Mouse (Mus musculus): Measurements from ENCODE around the gene Ankrd61. TPM values are rescaled to one million over a fixed set of nuclear protein-coding genes. Genes with fewer than 3 reads are reported as not detected.
A peak's percentile ranks its signal among the peaks of the same experiment; 100 is the strongest.

Ankrd61 gene
- polyA plus RNA-seq, 1 experiment: 0.08 TPM

GRCm38 (mm10) chr5:143916221-143916620, 18.7 kb upstream of the Ankrd61 start:
- Histone ChIP-seq H3K4me3 (ENCODE audit: insufficient read depth, low read depth, low read length) (no peak overlapping the region), H3K27me3 (replicated peaks; ENCODE audit: control insufficient read depth, insufficient read depth, low read length) (no peaks in the 10 kb centered on the region), H3K36me3 (ENCODE audit: control insufficient read depth, insufficient read depth, low read length) (no peaks in the 10 kb centered on the region; the same call in 1 of the 2 replicates), H3K27ac (ENCODE audit: insufficient read depth, low read depth, low read length) (no peak overlapping the region), H3K4me1 (ENCODE audit: control insufficient read depth, insufficient read depth, low read length) (no peaks in the 10 kb centered on the region)
- no peak for DNase-seq
- 93% methylated on average over 9 of the region's 9 CpGs for WGBS
- TF ChIP-seq POLR2A (IDR thresholded peaks at IDR 0.05; ENCODE audit: low read depth, low read length) (no peak), CTCF (conservative IDR thresholded peaks at IDR 0.05; ENCODE audit: insufficient read depth, insufficient read length, low read depth, low read length) (no peak)

DNA sequence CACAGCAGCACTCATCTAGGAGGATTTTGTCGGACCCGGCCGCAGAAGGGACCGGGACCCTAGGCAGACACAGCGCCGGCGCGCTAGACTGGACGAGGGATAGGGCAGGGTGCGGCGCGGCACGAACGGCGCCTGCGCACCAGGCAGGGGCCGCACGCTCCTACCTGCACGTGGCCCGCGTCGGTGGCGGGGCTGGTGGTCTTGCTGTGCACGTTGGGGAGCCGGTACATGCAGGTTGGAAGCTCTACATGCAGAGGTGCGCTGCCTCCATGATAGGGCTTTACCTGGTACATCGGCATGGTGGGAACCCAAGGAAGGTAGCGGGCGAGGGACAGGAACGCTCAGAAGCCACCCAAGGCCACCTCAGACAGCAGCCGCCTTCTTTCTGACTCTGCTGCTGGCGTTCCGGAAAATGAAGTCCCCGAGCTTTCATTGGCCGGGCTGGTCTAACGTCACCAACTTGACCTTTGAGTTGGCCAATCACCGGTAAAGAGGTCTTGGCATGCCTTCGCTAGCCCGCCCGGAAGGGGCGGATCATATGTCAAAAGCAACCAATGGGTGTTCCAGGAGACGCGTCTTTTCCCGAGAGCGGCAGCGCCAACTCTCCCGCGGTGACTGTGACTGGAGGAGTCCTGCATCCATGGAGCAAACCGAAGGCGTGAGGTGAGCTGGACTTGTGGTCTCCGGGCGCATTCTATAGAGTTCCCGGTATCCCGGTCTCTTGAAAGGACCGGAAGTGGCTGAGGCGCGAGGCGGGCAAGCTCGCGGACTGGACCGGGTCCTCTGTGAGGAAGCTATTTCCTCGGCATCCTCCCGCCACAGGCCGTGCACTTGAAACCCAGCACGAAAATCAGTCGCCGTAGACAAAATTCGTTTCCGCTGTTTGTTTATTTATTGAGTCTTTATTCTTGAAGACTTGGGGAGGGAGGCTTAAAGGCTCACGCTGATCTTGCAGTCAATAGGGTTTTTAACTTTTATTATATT, 12.2 kb upstream of the Ankrd61 start, which contains the start of the genes Aimp2 and Pms2:
Aimp2 (minus strand) TSS at position 431 of the 984 bp plus-strand sequence.
Pms2 (plus strand) TSS at position 548 of the 984 bp plus-strand sequence.
- WGBS: under 1% methylated on average over 70 of the region's 70 CpGs
- peak; percentile 99 for DNase-seq
- H3K36me3 ChIP-seq (ENCODE audit: control insufficient read depth, insufficient read depth, low read length): no peaks in the 10 kb centered on the region
- TF ChIP-seq CTCF (conservative IDR thresholded peaks at IDR 0.05; ENCODE audit: insufficient read depth, insufficient read length, low read depth, low read length) (no peak), POLR2A (IDR thresholded peaks at IDR 0.05; ENCODE audit: low read depth, low read length) (peak; percentile 33)
- H3K27me3 ChIP-seq (replicated peaks; ENCODE audit: control insufficient read depth, insufficient read depth, low read length): no peaks in the 10 kb centered on the region
- H3K4me3 ChIP-seq (ENCODE audit: insufficient read depth, low read depth, low read length): peak within 1 kb of the TSS; percentile 97
- peaks cover 3% of the 10 kb centered on the region; the same call in 1 of the 2 replicates for H3K4me1 ChIP-seq (ENCODE audit: control insufficient read depth, insufficient read depth, low read length)
- peak within 1 kb of the TSS; percentile 86 for H3K27ac ChIP-seq (ENCODE audit: insufficient read depth, low read depth, low read length)

- Histone ChIP-seq H3K4me1 (ENCODE audit: control insufficient read depth, insufficient read depth, low read length) (peaks cover 3% of the 10 kb centered on the region; the same call in 1 of the 2 replicates), H3K4me3 (ENCODE audit: insufficient read depth, low read depth, low read length) (peak overlapping the region; percentile 97), H3K27me3 (replicated peaks; ENCODE audit: control insufficient read depth, insufficient read depth, low read length) (no peaks in the 10 kb centered on the region), H3K27ac (ENCODE audit: insufficient read depth, low read depth, low read length) (peak overlapping the region; percentile 86), H3K36me3 (ENCODE audit: control insufficient read depth, insufficient read depth, low read length) (no peaks in the 10 kb centered on the region)
- TF ChIP-seq CTCF (conservative IDR thresholded peaks at IDR 0.05; ENCODE audit: insufficient read depth, insufficient read length, low read depth, low read length): no peak
- TF ChIP-seq POLR2A (IDR thresholded peaks at IDR 0.05; ENCODE audit: low read depth, low read length): no peak
- 1% methylated on average over 9 of the region's 9 CpGs for WGBS
- DNase-seq: no peak
Observed at GRCm38 (mm10) chr5:143908926-143909325, 11.4 kb upstream of the Ankrd61 start.

- H3K27me3 ChIP-seq (replicated peaks; ENCODE audit: control insufficient read depth, insufficient read depth, low read length): no peaks in the 10 kb centered on the region
- WGBS: 79% methylated on average over 8 of the region's 8 CpGs
- no peak overlapping the region for H3K4me3 ChIP-seq (ENCODE audit: insufficient read depth, low read depth, low read length)
- no peak for TF ChIP-seq POLR2A (IDR thresholded peaks at IDR 0.05; ENCODE audit: low read depth, low read length)
- TF ChIP-seq CTCF (conservative IDR thresholded peaks at IDR 0.05; ENCODE audit: insufficient read depth, insufficient read length, low read depth, low read length): no peak
- DNase-seq: no peak
- H3K27ac ChIP-seq (ENCODE audit: insufficient read depth, low read depth, low read length): no peak overlapping the region
- H3K36me3 ChIP-seq (ENCODE audit: control insufficient read depth, insufficient read depth, low read length): no peaks in the 10 kb centered on the region
- H3K4me1 ChIP-seq (ENCODE audit: control insufficient read depth, insufficient read depth, low read length): peaks cover 3% of the 10 kb centered on the region; the same call in 1 of the 2 replicates
Observed at GRCm38 (mm10) chr5:143906429-143906828, 8.9 kb upstream of the Ankrd61 start.

DNA sequence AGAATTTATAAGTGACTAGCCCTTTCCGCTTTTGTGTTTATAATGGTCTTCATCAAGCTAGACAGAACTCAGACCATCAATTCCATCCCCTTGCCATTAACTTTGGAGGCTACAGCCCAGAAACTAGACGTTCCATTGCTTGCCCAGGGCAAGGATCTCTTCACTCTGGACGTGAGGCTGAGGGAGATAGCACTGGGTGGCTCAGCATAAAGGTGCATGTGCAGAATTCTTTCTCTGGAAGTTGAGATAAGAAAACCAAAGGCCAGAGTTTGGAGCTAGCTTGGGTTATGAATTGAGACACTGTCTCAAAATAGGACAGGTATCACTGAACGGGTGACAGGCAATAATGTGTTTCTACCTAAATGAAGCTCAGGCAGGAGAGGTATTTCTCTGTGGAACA, 6.3 kb upstream of the Ankrd61 start:
- 83% methylated on average over 4 of the region's 4 CpGs for WGBS
- Histone ChIP-seq H3K36me3 (ENCODE audit: control insufficient read depth, insufficient read depth, low read length) (no peaks in the 10 kb centered on the region), H3K27ac (ENCODE audit: insufficient read depth, low read depth, low read length) (no peak overlapping the region)

DNA sequence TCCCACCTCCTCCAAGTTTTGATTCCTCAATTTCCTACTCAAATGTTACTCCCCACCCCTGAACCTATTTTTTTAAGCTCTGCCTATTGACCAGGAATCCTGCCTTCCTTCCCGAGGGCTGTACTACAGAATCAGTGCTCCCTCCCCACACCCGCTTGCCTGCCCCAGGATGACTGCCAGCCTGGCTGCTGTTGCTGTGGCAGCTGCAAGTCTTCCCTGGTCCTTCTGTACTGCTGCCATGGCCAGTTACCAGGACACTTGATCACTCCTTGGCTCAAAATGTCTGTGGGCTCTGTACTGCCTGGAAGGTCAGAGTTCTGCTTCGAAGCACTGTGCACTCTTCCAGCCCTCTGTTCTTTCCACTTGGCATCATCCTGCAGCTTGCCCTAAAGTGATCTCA, 4.6 kb upstream of the Ankrd61 start:
- no peaks in the 10 kb centered on the region for H3K36me3 ChIP-seq (ENCODE audit: control insufficient read depth, insufficient read depth, low read length)
- H3K27me3 ChIP-seq (replicated peaks; ENCODE audit: control insufficient read depth, insufficient read depth, low read length): no peaks in the 10 kb centered on the region
- no peak overlapping the region for H3K4me3 ChIP-seq (ENCODE audit: insufficient read depth, low read depth, low read length)
- DNase-seq: peak; percentile 13
- 53% methylated on average over 3 of the region's 3 CpGs for WGBS
- no peak for TF ChIP-seq CTCF (conservative IDR thresholded peaks at IDR 0.05; ENCODE audit: insufficient read depth, insufficient read length, low read depth, low read length)
- TF ChIP-seq POLR2A (IDR thresholded peaks at IDR 0.05; ENCODE audit: low read depth, low read length): no peak
- H3K4me1 ChIP-seq (ENCODE audit: control insufficient read depth, insufficient read depth, low read length): no peaks in the 10 kb centered on the region
- no peak overlapping the region for H3K27ac ChIP-seq (ENCODE audit: insufficient read depth, low read depth, low read length)

More for the DNA sequence above, 6.3 kb upstream of the Ankrd61 start:
- DNase-seq: no peak
- H3K4me1 ChIP-seq (ENCODE audit: control insufficient read depth, insufficient read depth, low read length): peaks cover 3% of the 10 kb centered on the region; the same call in 1 of the 2 replicates
- H3K4me3 ChIP-seq (ENCODE audit: insufficient read depth, low read depth, low read length): no peak overlapping the region
- H3K27me3 ChIP-seq (replicated peaks; ENCODE audit: control insufficient read depth, insufficient read depth, low read length): no peaks in the 10 kb centered on the region
- TF ChIP-seq POLR2A (IDR thresholded peaks at IDR 0.05; ENCODE audit: low read depth, low read length) (no peak), CTCF (conservative IDR thresholded peaks at IDR 0.05; ENCODE audit: insufficient read depth, insufficient read length, low read depth, low read length) (no peak)

DNA sequence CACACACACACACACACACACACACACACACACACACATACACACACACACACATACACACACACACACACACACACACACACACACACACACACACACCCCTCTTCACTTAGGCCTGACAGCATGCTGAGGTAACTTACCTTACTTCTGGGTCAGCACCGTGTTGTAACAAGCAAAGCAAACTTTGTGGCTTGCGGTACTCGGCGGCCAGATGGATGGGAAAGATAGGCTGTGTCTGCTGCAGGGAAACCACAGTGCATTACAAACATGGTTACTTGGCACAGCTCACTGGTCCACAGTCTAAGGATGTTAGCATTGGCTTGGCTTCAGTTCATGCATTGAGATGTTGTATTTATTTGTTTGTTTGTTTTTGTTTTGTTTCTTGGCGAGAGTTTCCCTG, 4.1 kb downstream of the Ankrd61 start:
- TF ChIP-seq POLR2A (IDR thresholded peaks at IDR 0.05; ENCODE audit: low read depth, low read length): no peak
- TF ChIP-seq CTCF (conservative IDR thresholded peaks at IDR 0.05; ENCODE audit: insufficient read depth, insufficient read length, low read depth, low read length): no peak
- Histone ChIP-seq H3K27me3 (replicated peaks; ENCODE audit: control insufficient read depth, insufficient read depth, low read length) (no peaks in the 10 kb centered on the region), H3K36me3 (ENCODE audit: control insufficient read depth, insufficient read depth, low read length) (peaks cover 5% of the 10 kb centered on the region), H3K27ac (ENCODE audit: insufficient read depth, low read depth, low read length) (no peak overlapping the region), H3K4me1 (ENCODE audit: control insufficient read depth, insufficient read depth, low read length) (no peaks in the 10 kb centered on the region), H3K4me3 (ENCODE audit: insufficient read depth, low read depth, low read length) (no peak overlapping the region)
- DNase-seq: peak; percentile 7
- WGBS: 45% methylated on average over 5 of the region's 5 CpGs
